Mouse (Mus musculus): ENCODE results near the gene Tead3.

The Tead3 gene

GRCm38 (mm10) chr17:28350466-28351352 lies at the start of gene Tead3:
Tead3 (minus strand) TSS chr17:28350817.
- no peak for DNase-seq (ENCODE audit: low read depth)

- DNase-seq (ENCODE audit: low read depth), result no peak
Observed at GRCm38 (mm10) chr17:28394994-28395393, 44.4 kb upstream of the Tead3 start.

GRCm38 (mm10) chr17:28394051-28394765 lies 43.6 kb upstream of the Tead3 start:
- no peak for DNase-seq (ENCODE audit: low read depth)

- no peak for DNase-seq (ENCODE audit: low read depth)
Observed at GRCm38 (mm10) chr17:28391568-28392432, 41.2 kb upstream of the Tead3 start.

- DNase-seq (ENCODE audit: low read depth), result no peak
Observed at GRCm38 (mm10) chr17:28388534-28388933, 37.9 kb upstream of the Tead3 start.

- peak; percentile 44 for DNase-seq (ENCODE audit: low read depth)
Observed at GRCm38 (mm10) chr17:28386150-28386905, 35.7 kb upstream of the Tead3 start.

GRCm38 (mm10) chr17:28384298-28384697 lies 33.7 kb upstream of the Tead3 start:
- DNase-seq (ENCODE audit: low read depth), result peak; percentile 52

GRCm38 (mm10) chr17:28380255-28380654 lies 29.6 kb upstream of the Tead3 start:
- no peak for DNase-seq (ENCODE audit: low read depth)

- DNase-seq (ENCODE audit: low read depth), result no peak
Observed at GRCm38 (mm10) chr17:28375592-28376061, 25.0 kb upstream of the Tead3 start.

GRCm38 (mm10) chr17:28374494-28374893 lies 23.9 kb upstream of the Tead3 start:
- DNase-seq (ENCODE audit: low read depth), result no peak

GRCm38 (mm10) chr17:28373821-28374220 lies 23.2 kb upstream of the Tead3 start:
- DNase-seq (ENCODE audit: low read depth), result no peak

GRCm38 (mm10) chr17:28371941-28372340 lies 21.3 kb upstream of the Tead3 start:
- DNase-seq (ENCODE audit: low read depth), result no peak

- no peak for DNase-seq (ENCODE audit: low read depth)
Observed at GRCm38 (mm10) chr17:28371286-28371685, 20.7 kb upstream of the Tead3 start.

- DNase-seq (ENCODE audit: low read depth), result no peak
Observed at GRCm38 (mm10) chr17:28369056-28369455, 18.4 kb upstream of the Tead3 start.

- peak; percentile 61 for DNase-seq (ENCODE audit: low read depth)
Observed at GRCm38 (mm10) chr17:28368449-28368848, 17.8 kb upstream of the Tead3 start.

GRCm38 (mm10) chr17:28365122-28365521 lies 14.5 kb upstream of the Tead3 start, which contains the start of gene Tulp1:
Tulp1 (minus strand) TSS chr17:28365222.
- no peak for DNase-seq (ENCODE audit: low read depth)

GRCm38 (mm10) chr17:28363507-28363906 lies 12.9 kb upstream of the Tead3 start:
- no peak for DNase-seq (ENCODE audit: low read depth)

GRCm38 (mm10) chr17:28362653-28363292 lies 12.2 kb upstream of the Tead3 start:
- DNase-seq (ENCODE audit: low read depth), result no peak

GRCm38 (mm10) chr17:28361921-28362652 lies 11.5 kb upstream of the Tead3 start:
- no peak for DNase-seq (ENCODE audit: low read depth)

Data from c-Kit-positive CD71-positive TER-119-negative erythroid progenitor cells, embryonic 14.5 days (primary cell).